Mouse (Mus musculus): Measurements from ENCODE around the gene Ppp2r5a.

DNA sequence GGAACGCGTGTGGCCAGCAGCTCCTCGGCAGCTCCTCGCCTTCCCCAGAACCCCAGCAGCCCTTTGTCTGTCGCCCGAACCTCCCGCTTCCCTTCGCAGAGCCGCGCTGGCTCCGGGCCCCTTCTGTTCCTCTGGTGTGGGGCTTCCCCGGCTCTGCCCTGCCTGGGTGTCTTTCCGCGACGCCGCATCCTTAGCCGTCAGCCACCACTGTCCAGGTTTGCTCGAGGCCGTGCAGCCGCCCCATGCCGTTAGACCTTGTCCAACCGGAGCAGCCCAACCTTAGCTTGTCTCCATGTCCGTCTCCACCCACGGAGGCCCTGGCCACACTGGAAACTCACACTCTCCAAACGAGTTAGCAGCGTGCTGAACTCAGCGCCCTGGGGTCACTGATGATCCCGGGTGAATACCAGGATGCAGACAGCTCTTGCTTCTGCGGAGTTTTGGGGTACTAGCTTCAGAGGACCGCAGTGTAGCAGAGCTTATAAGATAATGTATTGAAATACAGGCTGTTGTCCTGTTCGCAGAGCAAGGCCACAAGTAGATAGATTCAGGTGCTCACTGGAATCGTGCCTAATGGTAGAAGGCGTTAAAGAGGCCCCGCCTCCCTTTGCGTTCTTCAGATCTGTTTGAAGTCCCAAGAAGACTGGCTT lies 76.7 kb downstream of the Ppp2r5a start:
- TF ChIP-seq CTCF (IDR thresholded peaks at IDR 0.05; ENCODE audit: extremely low read depth, insufficient read length, insufficient replicate concordance, low read depth, low read length): no peak
- TF ChIP-seq POLR2A (IDR thresholded peaks at IDR 0.05; ENCODE audit: low read depth, low read length): no peak
